Mouse (Mus musculus): ENCODE results near the gene Ip6k2.

- 0 out of 2 replicates have a peak, but pooled peaks have one; percentile 0 for TF ChIP-seq POLR2A (IDR thresholded peaks at IDR 0.05; ENCODE audit: low read depth, low read length)
- no peak for TF ChIP-seq CTCF (IDR thresholded peaks at IDR 0.05; ENCODE audit: extremely low read depth, insufficient read length, insufficient replicate concordance, low read depth, low read length)
These were observed 24.1 kb downstream of the Ip6k2 start for GRCm38 (mm10) chr9:108807674-108808073.

Data from small intestine, adult 2 months (tissue).